Mouse (Mus musculus) intestine, postnatal 0 days (tissue): ENCODE results near the gene Sgcb. TPM values are rescaled to one million over a fixed set of nuclear protein-coding genes. Genes with fewer than 3 reads are reported as not detected.
A peak's percentile ranks its signal among the peaks of the same experiment; 100 is the strongest.

Source experiments
- ATAC-seq: fragments of 200-750 bp; cut with Nextera tagmentation; 2 replicates; pipeline ENCODE4 v1.8.0; 2017; ENCODE audit warnings: mild to moderate bottlenecking, moderate TSS enrichment, moderate library complexity
- H3K27ac ChIP-seq: fragments of 300-500 bp; sonication (generic); 2 replicates; pipeline ENCODE4 v1.5.1; 2014; ENCODE audit warnings: mild to moderate bottlenecking, low read depth, low read length, moderate library complexity
- H3K27me3 ChIP-seq: fragments of 300-500 bp; sonication (generic); replicated peaks from 2 replicates; pipeline ENCODE4 v1.6.1; 2014; ENCODE audit warnings: low read length, mixed read lengths; ENCODE audit not compliant: control insufficient read depth, insufficient read depth
- H3K36me3 ChIP-seq: fragments of 300-500 bp; sonication (generic); 2 replicates; pipeline ENCODE4 v1.6.1; 2014; ENCODE audit warnings: mild to moderate bottlenecking, moderate library complexity; ENCODE audit not compliant: control insufficient read depth, insufficient read depth
- H3K4me1 ChIP-seq: fragments of 300-500 bp; sonication (generic); replicated peaks from 2 replicates; pipeline ENCODE4 v1.6.1; 2014; ENCODE audit warnings: antibody characterized with exemption, low read length, mixed read lengths; ENCODE audit not compliant: control insufficient read depth, insufficient read depth
- H3K4me2 ChIP-seq: fragments of 300-500 bp; sonication (generic); replicated peaks from 2 replicates; pipeline ENCODE4 v1.6.1; 2014; ENCODE audit warnings: low read depth, mild to moderate bottlenecking, moderate library complexity
- H3K4me3 ChIP-seq: fragments of 300-500 bp; sonication (generic); 2 replicates; pipeline ENCODE4 v1.5.1; 2014; ENCODE audit warnings: low read depth, low read length
- H3K9ac ChIP-seq: fragments of 300-500 bp; sonication (generic); 2 replicates; pipeline ENCODE4 v1.6.1; 2014; ENCODE audit warnings: mild to moderate bottlenecking, low read depth, low read length
- H3K9me3 ChIP-seq: fragments of 300-500 bp; sonication (generic); 2 replicates; pipeline ENCODE4 v1.6.1; 2016; ENCODE audit warnings: mixed run types; ENCODE audit not compliant: control insufficient read depth
- CTCF ChIP-seq: sonication (generic); IDR thresholded peaks from 2 replicates; pipeline ENCODE4 v1.5.1; 2016; ENCODE audit warnings: low read depth, mild to moderate bottlenecking, control low read depth, antibody characterized with exemption, moderate library complexity
- WGBS: fragments of 180-500 bp; shearing (Covaris S2); extraction: QIAGEN DNeasy Blood & Tissue Kit; methylation state at CpG from one replicate; pipeline ENCODE4 v1.1.7; 2014; 5-methylcytosine and 5-hydroxymethylcytosine counted together
- polyA plus RNA-seq: library from polyadenylated mRNA; unstranded; fragments of >200 nt; fragmentation: Nextera tagmentation; extraction: Ambion mirVana; gene quantifications from 2 replicates; pipeline ENCODE4 v1.2.1, GENCODE M21; 2015

The Sgcb gene
- polyA plus RNA-seq, 1 experiment from 2014 or later = 8.5 TPM

- Histone ChIP-seq H3K27me3 (no peaks in the 10 kb centered on the region), H3K9me3 (no peaks in the 10 kb centered on the region), H3K27ac (no peak overlapping the region), H3K36me3 (peaks cover 8% of the 10 kb centered on the region), H3K4me1 (no peaks in the 10 kb centered on the region), H3K9ac (no peak overlapping the region), H3K4me2 (no peak overlapping the region), H3K4me3 (no peak overlapping the region)
- 85% methylated on average over 8 of the region's 8 CpGs for WGBS
- no peak for TF ChIP-seq CTCF
- no peak for ATAC-seq
These were observed 34.3 kb downstream of the Sgcb start for GRCm38 (mm10) chr5:73613296-73613695.

- Histone ChIP-seq H3K4me2 (no peak overlapping the region), H3K36me3 (peaks cover 23% of the 10 kb centered on the region), H3K27me3 (no peaks in the 10 kb centered on the region), H3K4me3 (no peak overlapping the region), H3K27ac (no peak overlapping the region), H3K9ac (no peak overlapping the region), H3K9me3 (no peaks in the 10 kb centered on the region), H3K4me1 (no peaks in the 10 kb centered on the region)
- ATAC-seq = no peak
- 96% methylated on average over 4 of the region's 4 CpGs for WGBS
- TF ChIP-seq CTCF = no peak
These were observed 36.5 kb downstream of the Sgcb start for GRCm38 (mm10) chr5:73611071-73611470.

- Histone ChIP-seq H3K4me3 (no peak overlapping the region), H3K27ac (no peak overlapping the region), H3K9ac (no peak overlapping the region), H3K9me3 (no peaks in the 10 kb centered on the region), H3K4me1 (no peaks in the 10 kb centered on the region), H3K27me3 (no peaks in the 10 kb centered on the region), H3K36me3 (peaks cover 19% of the 10 kb centered on the region), H3K4me2 (no peak overlapping the region)
- ATAC-seq = no peak
- no peak for TF ChIP-seq CTCF
- 83% methylated on average over 6 of the region's 6 CpGs for WGBS
These were observed 42.6 kb downstream of the Sgcb start for GRCm38 (mm10) chr5:73604964-73605363.

DNA sequence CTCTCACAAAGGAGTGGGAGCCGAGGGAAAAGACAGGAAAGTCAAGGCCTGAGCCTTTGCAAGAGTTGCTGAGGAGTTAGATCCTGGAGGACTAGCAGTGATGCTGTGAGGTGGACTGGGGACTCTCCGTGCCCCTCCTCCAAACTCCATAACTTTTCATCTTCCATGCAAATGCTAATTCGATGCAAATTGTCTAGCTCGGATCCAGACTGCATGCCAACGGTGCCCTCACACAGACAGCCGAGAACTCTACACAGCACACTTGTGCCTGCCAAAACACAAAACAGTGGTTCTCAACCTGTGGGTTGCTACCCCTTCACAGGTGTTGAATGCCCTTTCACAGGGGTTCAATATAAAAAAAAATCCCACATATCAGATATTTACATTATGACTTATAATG lies 43.0 kb downstream of the Sgcb start:
- H3K4me1 ChIP-seq = no peaks in the 10 kb centered on the region
- TF ChIP-seq CTCF = no peak
- 93% methylated on average over 6 of the region's 6 CpGs for WGBS

GRCm38 (mm10) chr5:73602865-73603264 lies 44.7 kb downstream of the Sgcb start:
- WGBS = 72% methylated on average over 3 of the region's 3 CpGs
- Histone ChIP-seq H3K4me2 (no peak overlapping the region), H3K9me3 (no peaks in the 10 kb centered on the region), H3K4me1 (no peaks in the 10 kb centered on the region), H3K27me3 (no peaks in the 10 kb centered on the region), H3K4me3 (no peak overlapping the region), H3K36me3 (peaks cover 11% of the 10 kb centered on the region), H3K27ac (no peak overlapping the region), H3K9ac (no peak overlapping the region)
- peak; percentile 67 for TF ChIP-seq CTCF
- no peak for ATAC-seq

More for the DNA sequence above, 43.0 kb downstream of the Sgcb start:
- no peaks in the 10 kb centered on the region for H3K27me3 ChIP-seq
- no peak overlapping the region for H3K4me2 ChIP-seq
- no peak overlapping the region for H3K27ac ChIP-seq
- H3K4me3 ChIP-seq = no peak overlapping the region
- no peaks in the 10 kb centered on the region for H3K9me3 ChIP-seq
- ATAC-seq = no peak
- no peak overlapping the region for H3K9ac ChIP-seq
- H3K36me3 ChIP-seq = peaks cover 19% of the 10 kb centered on the region

DNA sequence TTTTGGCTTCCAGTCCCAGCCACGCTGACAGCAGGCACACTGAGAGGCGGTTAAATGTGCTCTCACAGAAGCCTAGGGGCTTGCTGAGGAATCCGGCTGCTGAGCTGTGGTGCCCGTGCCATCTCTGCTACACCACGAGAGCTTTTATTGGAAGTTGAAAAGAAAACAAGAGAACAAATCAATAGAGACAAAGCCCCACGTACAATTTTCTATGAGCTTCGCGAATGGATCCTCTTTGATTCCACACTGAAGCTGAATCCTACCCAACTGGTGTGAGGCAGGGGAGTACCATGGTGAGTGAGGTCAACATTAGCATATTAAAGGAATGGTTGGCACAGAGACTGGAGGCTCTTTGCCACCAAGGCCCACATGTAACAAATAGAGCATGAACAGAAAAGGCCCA lies 46.2 kb downstream of the Sgcb start:
- Histone ChIP-seq H3K4me3 (no peak overlapping the region), H3K9ac (no peak overlapping the region), H3K27me3 (no peaks in the 10 kb centered on the region), H3K36me3 (no peaks in the 10 kb centered on the region), H3K27ac (no peak overlapping the region), H3K4me2 (no peak overlapping the region), H3K9me3 (no peaks in the 10 kb centered on the region), H3K4me1 (no peaks in the 10 kb centered on the region)
- ATAC-seq = no peak
- WGBS = 82% methylated on average over 8 of the region's 8 CpGs
- no peak for TF ChIP-seq CTCF

DNA sequence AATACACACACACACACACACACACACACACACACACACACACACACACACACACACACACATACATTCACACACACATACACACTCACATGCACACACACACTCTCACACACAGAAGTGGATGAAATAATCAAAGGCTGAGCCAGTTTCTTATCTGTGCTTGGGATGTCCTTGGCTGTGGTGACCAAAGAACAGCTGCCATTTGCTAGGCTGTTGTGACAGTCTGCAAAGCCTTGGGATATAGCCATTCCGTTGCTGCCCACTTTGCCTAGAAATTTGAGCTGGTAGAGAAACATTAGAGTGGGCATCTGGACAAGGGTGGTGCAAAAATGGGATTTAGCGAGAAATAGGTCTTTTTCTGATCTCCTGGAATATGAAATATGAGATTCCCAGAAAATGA lies 47.6 kb downstream of the Sgcb start:
- no peaks in the 10 kb centered on the region for H3K4me1 ChIP-seq
- WGBS = 89% methylated on average over 2 of the region's 2 CpGs
- H3K4me3 ChIP-seq = no peak overlapping the region
- H3K9ac ChIP-seq = no peak overlapping the region
- ATAC-seq = no peak
- no peaks in the 10 kb centered on the region for H3K9me3 ChIP-seq
- no peak overlapping the region for H3K4me2 ChIP-seq
- no peaks in the 10 kb centered on the region for H3K36me3 ChIP-seq
- H3K27me3 ChIP-seq = no peaks in the 10 kb centered on the region
- no peak overlapping the region for H3K27ac ChIP-seq
- TF ChIP-seq CTCF = no peak
